Mouse (Mus musculus) stomach, postnatal 0 days (tissue): Measurements from ENCODE around the gene Tas2r113.

Experiments used
- CTCF ChIP-seq: IDR thresholded peaks from 2 replicates; pipeline ENCODE4 v1.5.1; 2016; ENCODE audit warnings: antibody characterized with exemption, low read depth, mild to moderate bottlenecking, moderate library complexity
- EP300 ChIP-seq: optimal IDR thresholded peaks from 2 replicates; pipeline ENCODE3; 2016; ENCODE audit warnings: antibody characterized with exemption

GRCm38 (mm10) chr6:132855138-132855537 is 37.7 kb upstream of the Tas2r113 start, which contains the start of gene Tas2r116:
- TF ChIP-seq CTCF (no peak), EP300 (no peak)
